Mouse (Mus musculus) retina, embryonic 14.5 days (tissue): ENCODE results near the gene Aldh3b3.
"Not testable (repeated sequence)": the region's sequence is repeated elsewhere in the genome, so short reads cannot be mapped to it uniquely, and the experiment has no call there.

Experiments used
- DNase-seq: peaks from one replicate; pipeline ENCODE4 v3.0.0-alpha.2; 2015; ENCODE audit warnings: low spot score

Gene Aldh3b3

GRCm38 (mm10) chr19:3974608-3975007 lies 16.2 kb downstream of the Aldh3b3 start:
- DNase-seq, result not testable (repeated sequence)

GRCm38 (mm10) chr19:3975866-3976265 lies 17.4 kb downstream of the Aldh3b3 start:
- DNase-seq, result no peak

- DNase-seq, result peak; percentile 95
These were observed 21.9 kb downstream of the Aldh3b3 start for GRCm38 (mm10) chr19:3980309-3980708.

GRCm38 (mm10) chr19:3980917-3981316 lies 22.5 kb downstream of the Aldh3b3 start:
- DNase-seq, result no peak

- no peak for DNase-seq
These were observed 25.2 kb downstream of the Aldh3b3 start for GRCm38 (mm10) chr19:3983527-3984200.

- DNase-seq, result peak; percentile 74
These were observed 26.8 kb downstream of the Aldh3b3 start for GRCm38 (mm10) chr19:3985261-3985681.

- peak; percentile 54 for DNase-seq
These were observed 27.9 kb downstream of the Aldh3b3 start, which contains the start of gene Acy3 for GRCm38 (mm10) chr19:3986334-3986733. Acy3 (plus strand) TSS chr19:3986570.

- DNase-seq, result no peak
These were observed 29.6 kb downstream of the Aldh3b3 start for GRCm38 (mm10) chr19:3988066-3988465.

- peak; percentile 33 for DNase-seq
These were observed 30.3 kb downstream of the Aldh3b3 start for GRCm38 (mm10) chr19:3988750-3989149.

- DNase-seq, result no peak
These were observed 32.4 kb downstream of the Aldh3b3 start for GRCm38 (mm10) chr19:3990804-3991203.

GRCm38 (mm10) chr19:3991562-3991961 lies 33.1 kb downstream of the Aldh3b3 start:
- no peak for DNase-seq

GRCm38 (mm10) chr19:3991966-3992365 lies 33.5 kb downstream of the Aldh3b3 start:
- no peak for DNase-seq

- DNase-seq, result no peak
These were observed 34.0 kb downstream of the Aldh3b3 start, which contains the start of gene Tbx10 for GRCm38 (mm10) chr19:3992416-3992815. Tbx10 (plus strand) TSS chr19:3992752.

- no peak for DNase-seq
These were observed 36.5 kb downstream of the Aldh3b3 start for GRCm38 (mm10) chr19:3994932-3995331.

GRCm38 (mm10) chr19:3995505-3995904 lies 37.1 kb downstream of the Aldh3b3 start:
- DNase-seq, result no peak

GRCm38 (mm10) chr19:3996106-3996505 lies 37.7 kb downstream of the Aldh3b3 start:
- DNase-seq, result no peak

- no peak for DNase-seq
These were observed 38.3 kb downstream of the Aldh3b3 start for GRCm38 (mm10) chr19:3996747-3997146.

- DNase-seq, result no peak
These were observed 38.8 kb downstream of the Aldh3b3 start for GRCm38 (mm10) chr19:3997231-3997630.

- DNase-seq, result no peak
These were observed 39.9 kb downstream of the Aldh3b3 start for GRCm38 (mm10) chr19:3998335-3998734.

GRCm38 (mm10) chr19:3999121-3999730 lies 40.8 kb downstream of the Aldh3b3 start:
- DNase-seq, result no peak

GRCm38 (mm10) chr19:4000119-4000900 lies 41.9 kb downstream of the Aldh3b3 start, which contains the start of the genes Nudt8 and Gm49405:
Nudt8 (plus strand) TSS chr19:4000580.
Gm49405 (plus strand) TSS chr19:4000626.
- DNase-seq, result peak; percentile 98

GRCm38 (mm10) chr19:4000949-4001525 lies 42.6 kb downstream of the Aldh3b3 start:
- no peak for DNase-seq
